Mouse (Mus musculus) heart, postnatal 0 days (tissue): ENCODE results near the gene Ctrl.

Experiments
- CTCF ChIP-seq: IDR thresholded peaks from 2 replicates; pipeline ENCODE4 v1.5.1; 2016; ENCODE audit warnings: antibody characterized with exemption, control low read depth, low read depth
- EP300 ChIP-seq: IDR thresholded peaks from 2 replicates; pipeline ENCODE4 v1.6.1; 2016; ENCODE audit warnings: antibody characterized with exemption, low read depth

DNA sequence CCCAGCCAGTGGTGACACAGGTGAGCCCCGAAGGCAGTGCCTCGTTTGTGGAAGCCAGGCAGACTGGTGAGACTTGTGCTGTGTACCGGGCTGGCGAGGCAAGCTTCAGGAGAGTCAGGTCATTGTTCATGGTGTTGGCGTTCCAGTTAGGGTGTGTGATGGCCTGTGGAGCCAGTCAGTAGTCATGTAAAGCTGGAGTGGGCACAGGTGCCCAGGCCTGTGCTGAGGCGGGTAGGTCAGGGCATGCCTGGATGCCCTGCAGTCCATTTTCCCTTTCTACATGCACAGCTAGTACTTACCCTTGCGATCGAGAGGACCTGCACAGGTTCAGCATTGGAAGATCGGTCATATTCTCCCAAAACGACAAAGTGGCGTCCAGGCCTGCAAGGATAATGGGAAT, 1.1 kb downstream of the Ctrl start:
- no peak for TF ChIP-seq CTCF
- TF ChIP-seq EP300: no peak
